In genomic region chr10:72654270-72655016, GRCm38 (mm10) we compare ENCODE assay signal across 8 mouse cellular contexts. TPM values are rescaled to one million over a fixed set of nuclear protein-coding genes. Genes with fewer than 3 reads are reported as not detected.
DNase-seq lines count a peak whose midpoint lies in the region; ATAC-seq lines count a peak whose summit lies in the region.

TSS of gene Zwint (plus strand) at chr10:72654845.

- no peaks in the 10 kb centered on the region for H3K27me3 ChIP-seq in lung, embryonic 16.5 days (ENCODE audit: control insufficient read depth, insufficient read depth, low read depth, low read length)

- DNase-seq in MEL-GATA-1-ER (ENCODE audit: extremely low read depth, low read depth): peak; percentile 91
- peak; percentile 94 for DNase-seq in cerebellum, adult 8-10 months
- peak; percentile 97 for DNase-seq in forelimb bud, embryonic 11.5 days (ENCODE audit: low read depth, low spot score)
- DNase-seq in layer of hippocampus, adult 9-10 months (ENCODE audit: low spot score): peak; percentile 94
- peak; percentile 80 for DNase-seq in ovary, postnatal 10 days (ENCODE audit: low spot score)
- DNase-seq in thymus, postnatal 10 days (ENCODE audit: low spot score in 2 of 2): peak; percentile 92 to 94

- H3K4me1 ChIP-seq in lung, embryonic 16.5 days (replicated peaks; ENCODE audit: control insufficient read depth, insufficient read depth, low read length): peaks cover 8% of the 10 kb centered on the region

- WGBS in lung, embryonic 16.5 days: 2% methylated on average over 36 of the region's 36 CpGs

- peaks cover 19% of the 10 kb centered on the region for H3K36me3 ChIP-seq in lung, embryonic 16.5 days (ENCODE audit: control insufficient read depth, insufficient read depth, low read length)

- peak; percentile 93 to 95 for ATAC-seq in hematopoietic stem cell, adult 5-6 weeks (replicated peaks in 1 of 2; ENCODE audit: insufficient read depth in 1 of 2, low FRiP score in 2 of 2, low TSS enrichment in 1 of 2, low read depth in 1 of 2, poor library complexity in 2 of 2, severe bottlenecking in 2 of 2)
- ATAC-seq in lung, embryonic 16.5 days (ENCODE audit: low read depth): peak; percentile 99

- H3K9ac ChIP-seq in lung, embryonic 16.5 days (ENCODE audit: low read length): peak within 1 kb of the TSS; percentile 85

- no peaks in the 10 kb centered on the region for H3K9me3 ChIP-seq in lung, embryonic 16.5 days (ENCODE audit: control insufficient read depth, low read length)

- H3K4me2 ChIP-seq in lung, embryonic 16.5 days (ENCODE audit: low read depth, low read length): peak within 1 kb of the TSS; percentile 79

- peak within 1 kb of the TSS; percentile 88 for H3K4me3 ChIP-seq in lung, embryonic 16.5 days (ENCODE audit: low read length)

- peak within 1 kb of the TSS; percentile 88 for H3K27ac ChIP-seq in lung, embryonic 16.5 days (ENCODE audit: low read length)

RNA-seq across cellular contexts. Expression of gene Zwint, which starts in this region (rescaled TPM):
- 203 and 223 TPM in 2 replicates for total RNA-seq in hematopoietic stem cell, adult 5-6 weeks (2017)
- 193 and 198 TPM in 2 replicates for polyA plus RNA-seq in lung, embryonic 16.5 days (2015; fragmentation: Nextera tagmentation; extraction: Ambion mirVana)

Comparison
In these comparisons a context has a peak if more than half of its experiments do, and no peak if none do; other contexts are left out.
1. Peak in every context shown above with its lines: DNase-seq, ATAC-seq, H3K4me3 ChIP-seq and H3K27ac ChIP-seq.